Mouse (Mus musculus) retina, embryonic 14.5 days (tissue): Measurements from ENCODE around the gene Ankfn1.
A peak's percentile ranks its signal among the peaks of the same experiment; 100 is the strongest.

Experiments
- DNase-seq: peaks from one replicate; pipeline ENCODE4 v3.0.0-alpha.2; 2015; ENCODE audit warnings: low spot score

The Ankfn1 gene

GRCm38 (mm10) chr11:89777431-89777830, at the start of gene Ankfn1:
TSS of gene Ankfn1 (minus strand) at chr11:89777653.
- no peak for DNase-seq

- DNase-seq = no peak
Observed at GRCm38 (mm10) chr11:89823661-89824446, 46.4 kb upstream of the Ankfn1 start.

- no peak for DNase-seq
Observed at GRCm38 (mm10) chr11:89818594-89818993, 41.1 kb upstream of the Ankfn1 start.

- DNase-seq = no peak
Observed at GRCm38 (mm10) chr11:89811403-89811802, 34.0 kb upstream of the Ankfn1 start.

GRCm38 (mm10) chr11:89807998-89808397, 30.5 kb upstream of the Ankfn1 start:
- no peak for DNase-seq

GRCm38 (mm10) chr11:89804822-89805221, 27.4 kb upstream of the Ankfn1 start:
- peak; percentile 3 for DNase-seq

GRCm38 (mm10) chr11:89803974-89804373, 26.5 kb upstream of the Ankfn1 start:
- DNase-seq = no peak

- DNase-seq = no peak
Observed at GRCm38 (mm10) chr11:89792709-89793108, 15.3 kb upstream of the Ankfn1 start.

- no peak for DNase-seq
Observed at GRCm38 (mm10) chr11:89776070-89776469, 1.4 kb downstream of the Ankfn1 start.

- DNase-seq = no peak
Observed at GRCm38 (mm10) chr11:89774913-89775312, 2.5 kb downstream of the Ankfn1 start.

- DNase-seq = no peak
Observed at GRCm38 (mm10) chr11:89772941-89773340, 4.5 kb downstream of the Ankfn1 start.

- peak; percentile 48 for DNase-seq
Observed at GRCm38 (mm10) chr11:89765770-89766148, 11.7 kb downstream of the Ankfn1 start.

- DNase-seq = peak; percentile 5
Observed at GRCm38 (mm10) chr11:89765014-89765769, 12.3 kb downstream of the Ankfn1 start.

GRCm38 (mm10) chr11:89733973-89734693, 43.3 kb downstream of the Ankfn1 start:
- DNase-seq = no peak

GRCm38 (mm10) chr11:89733526-89733925, 43.9 kb downstream of the Ankfn1 start:
- DNase-seq = no peak

GRCm38 (mm10) chr11:89720847-89721246, 56.6 kb downstream of the Ankfn1 start:
- DNase-seq = peak; percentile 88

- DNase-seq = no peak
Observed at GRCm38 (mm10) chr11:89718491-89718982, 58.9 kb downstream of the Ankfn1 start.

- DNase-seq = no peak
Observed at GRCm38 (mm10) chr11:89716351-89716750, 61.1 kb downstream of the Ankfn1 start.

GRCm38 (mm10) chr11:89708526-89708925, 68.9 kb downstream of the Ankfn1 start:
- no peak for DNase-seq

GRCm38 (mm10) chr11:89696431-89697403, 80.7 kb downstream of the Ankfn1 start:
- DNase-seq = peak; percentile 64

- no peak for DNase-seq
Observed at GRCm38 (mm10) chr11:89693686-89694085, 83.8 kb downstream of the Ankfn1 start.
